Mouse (Mus musculus): ENCODE data around the gene Ahcyl1. TPM values are rescaled to one million over a fixed set of nuclear protein-coding genes. Genes with fewer than 3 reads are reported as not detected.

The Ahcyl1 gene
- total RNA-seq, 4 experiments from 2014 or later: 302 to 352 (median 331) TPM

Other genes with a start within 250 kb of the Ahcyl1 start
- 10 to 100 TPM; 51.8 to 70.3 (median 61.7) TPM for gene Kcnc4, start 237.0 kb downstream of the Ahcyl1 start, total RNA-seq (2022)
- 100 to 1,000 TPM; 272 to 323 (median 290) TPM for gene Slc6a17, start 178.5 kb downstream of the Ahcyl1 start, total RNA-seq (2022)
- not detected for gene Ubl4b, start 141.5 kb downstream of the Ahcyl1 start, total RNA-seq (2022)
- 1 to 10 TPM in 1 of 4 experiments, under 1 TPM in 2, not detected in 1; 0.45 to 1.4 (median 0.83) TPM for gene Alx3, start 101.5 kb downstream of the Ahcyl1 start, total RNA-seq (2022)
- gene Gm10961, start 65.2 kb downstream of the Ahcyl1 start, total RNA-seq (2022): not detected
- gene Strip1, start 64.9 kb downstream of the Ahcyl1 start, total RNA-seq (2022): 10 to 100 TPM; 68.0 to 82.8 (median 70.7) TPM
- gene Csf1, start 63.9 kb upstream of the Ahcyl1 start, total RNA-seq (2022): 10 to 100 TPM; 24.9 to 58.2 (median 39.9) TPM
- not detected for gene Eps8l3, start 180.7 kb upstream of the Ahcyl1 start, total RNA-seq (2022)
- gene Gstm5, start 199.3 kb upstream of the Ahcyl1 start, total RNA-seq (2022): 100 to 1,000 TPM; 226 to 282 (median 255) TPM
- gene Gstm7, start 235.3 kb upstream of the Ahcyl1 start, total RNA-seq (2022): 100 to 1,000 TPM; 147 to 158 (median 155) TPM
- gene Gstm6, start 247.2 kb upstream of the Ahcyl1 start, total RNA-seq (2022): 10 to 100 TPM; 15.9 to 20.0 (median 17.4) TPM

Measured in layer of hippocampus, adult 8-10 months (tissue).